Mouse (Mus musculus) bone marrow, adult 2 months (tissue): ENCODE results near the gene Clca3a1.

Source experiments
- CTCF ChIP-seq: fragments of 200-500 bp; IDR thresholded peaks from 2 replicates; pipeline ENCODE4 v1.5.1; 2011; ENCODE audit warnings: low read length, control low read depth; ENCODE audit not compliant: control insufficient read depth, insufficient read depth
- POLR2A ChIP-seq: fragments of 200-500 bp; IDR thresholded peaks from 2 replicates; pipeline ENCODE4 v1.6.1; 2011; ENCODE audit warnings: low read depth, mild to moderate bottlenecking, control low read depth, low read length, borderline replicate concordance; ENCODE audit not compliant: control insufficient read depth

DNA sequence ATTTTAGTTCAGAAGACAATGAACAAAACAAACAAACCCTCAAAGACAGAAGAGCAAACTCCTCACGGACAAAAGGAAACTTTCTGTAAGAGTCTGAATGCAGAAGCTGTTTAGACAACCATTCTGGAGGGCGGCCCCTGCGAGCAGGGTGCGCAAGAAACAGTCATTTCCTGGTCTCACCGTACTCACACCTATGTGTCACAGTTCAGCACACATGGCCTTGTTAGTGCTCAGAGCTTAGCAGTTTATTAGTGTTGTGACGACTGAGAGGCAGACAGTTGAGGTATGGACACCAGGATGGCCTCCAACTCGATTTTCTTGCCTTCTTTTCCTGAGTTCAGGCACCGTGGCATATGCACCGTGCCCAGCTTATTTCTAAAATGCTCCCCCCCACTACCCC lies 44.9 kb downstream of the Clca3a1 start:
- TF ChIP-seq POLR2A, result no peak
- no peak for TF ChIP-seq CTCF
